Mouse (Mus musculus): ENCODE results near the gene Rnf41. TPM values are rescaled to one million over a fixed set of nuclear protein-coding genes. Genes with fewer than 3 reads are reported as not detected.

Gene Rnf41
- polyA plus RNA-seq, 1 experiment from 2014 or later: 40.8 TPM

DNA sequence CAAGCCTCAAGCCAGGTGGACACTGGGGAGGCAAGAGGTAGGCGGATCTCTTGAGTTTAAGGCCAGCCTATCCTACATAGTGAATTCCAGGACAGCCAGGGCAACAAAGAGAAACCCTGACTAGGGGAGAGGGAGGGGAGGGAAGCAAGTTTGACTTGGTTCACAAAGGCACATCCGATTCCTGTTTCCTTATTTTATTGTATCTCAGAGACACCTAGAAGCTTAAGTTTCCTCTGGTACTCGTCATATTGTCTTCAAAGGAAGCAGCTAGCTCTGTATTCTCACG is 954 bp upstream of the Rnf41 start:
- Histone ChIP-seq H3K4me1 (peaks cover 39% of the 10 kb centered on the region), H3K27me3 (no peaks in the 10 kb centered on the region), H3K27ac (peak overlapping the region; percentile 96), H3K36me3 (peaks cover 27% of the 10 kb centered on the region), H3K9ac (0 out of 2 replicates have a peak overlapping the region, but pooled peaks have one; percentile 10), H3K4me2 (peak overlapping the region; percentile 87), H3K4me3 (peak overlapping the region; percentile 94), H3K9me3 (no peaks in the 10 kb centered on the region)
- no peak for ATAC-seq (ENCODE audit: insufficient number of reproducible peaks, low FRiP score, low TSS enrichment, low read depth)
- WGBS: 23% methylated on average over 4 of the region's 4 CpGs

GRCm38 (mm10) chr10:128412055-128412381 is 561 bp downstream of the Rnf41 start:
- peak overlapping the region; percentile 96 for H3K27ac ChIP-seq
- H3K4me1 ChIP-seq: peaks cover 39% of the 10 kb centered on the region
- ATAC-seq (ENCODE audit: insufficient number of reproducible peaks, low FRiP score, low TSS enrichment, low read depth): no peak
- no peaks in the 10 kb centered on the region for H3K9me3 ChIP-seq
- peak overlapping the region; percentile 87 for H3K4me2 ChIP-seq
- WGBS: 0% methylated on average over 14 of the region's 14 CpGs
- peak overlapping the region; percentile 94 for H3K4me3 ChIP-seq
- no peaks in the 10 kb centered on the region for H3K27me3 ChIP-seq
- peaks cover 33% of the 10 kb centered on the region for H3K36me3 ChIP-seq
- H3K9ac ChIP-seq: peak overlapping the region; percentile 78

- peak overlapping the region; percentile 87 for H3K4me2 ChIP-seq
- H3K9me3 ChIP-seq: no peaks in the 10 kb centered on the region
- H3K4me3 ChIP-seq: peak overlapping the region; percentile 94
- no peak for ATAC-seq (ENCODE audit: insufficient number of reproducible peaks, low FRiP score, low TSS enrichment, low read depth)
- H3K27me3 ChIP-seq: no peaks in the 10 kb centered on the region
- peak overlapping the region; percentile 96 for H3K27ac ChIP-seq
- WGBS: 51% methylated on average over 1 of the region's 1 CpGs
- peak overlapping the region; percentile 78 for H3K9ac ChIP-seq
- H3K4me1 ChIP-seq: peaks cover 39% of the 10 kb centered on the region
- peaks cover 37% of the 10 kb centered on the region for H3K36me3 ChIP-seq
Observed at GRCm38 (mm10) chr10:128412558-128412957, 1.1 kb downstream of the Rnf41 start.

DNA sequence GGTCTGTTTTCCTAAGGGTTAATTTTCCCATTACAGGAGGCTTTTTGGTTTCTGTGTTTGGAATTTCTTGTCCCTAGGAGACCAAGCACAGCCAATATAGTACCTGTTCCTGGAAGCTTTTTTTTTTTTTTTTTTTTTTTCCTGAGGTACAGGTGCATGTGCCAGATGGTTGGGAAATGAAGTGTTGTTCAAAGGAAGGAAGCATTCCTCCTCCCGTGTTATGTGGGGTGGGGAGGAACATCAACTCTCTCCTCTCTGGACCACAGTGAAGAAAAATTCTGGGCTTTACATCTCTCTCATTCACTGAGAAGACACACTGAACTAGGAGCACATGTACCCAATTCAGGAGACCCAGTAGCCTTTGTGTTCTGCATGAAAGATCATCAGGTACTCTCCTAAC is 1.6 kb downstream of the Rnf41 start:
- no peak for ATAC-seq (ENCODE audit: insufficient number of reproducible peaks, low FRiP score, low TSS enrichment, low read depth)
- Histone ChIP-seq H3K4me1 (peaks cover 39% of the 10 kb centered on the region), H3K27ac (no peak overlapping the region), H3K36me3 (peaks cover 41% of the 10 kb centered on the region), H3K4me3 (peak overlapping the region; percentile 94), H3K9ac (no peak overlapping the region), H3K9me3 (no peaks in the 10 kb centered on the region), H3K27me3 (no peaks in the 10 kb centered on the region), H3K4me2 (peak overlapping the region; percentile 87; the same call in 1 of the 2 replicates)
- 30% methylated on average over 1 of the region's 1 CpGs for WGBS

DNA sequence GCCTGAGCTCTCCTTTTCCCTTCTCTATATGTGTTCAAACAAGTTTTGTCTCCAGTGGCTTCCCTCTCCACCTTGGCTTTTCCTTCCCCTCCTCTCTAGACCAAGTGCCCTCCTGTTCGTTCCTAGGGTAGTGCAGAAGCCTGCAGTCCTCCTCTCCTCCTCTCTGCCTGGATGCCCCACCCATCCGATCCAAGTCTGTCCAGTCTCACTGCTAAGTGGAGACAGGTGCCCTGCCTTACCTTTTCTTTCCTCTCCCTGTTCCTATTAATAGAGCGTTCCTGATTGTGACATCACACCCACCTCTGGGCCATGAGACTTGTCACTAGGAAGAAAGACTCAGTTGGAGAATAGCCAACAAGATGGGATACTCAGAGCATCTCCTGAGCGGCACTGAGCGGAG is 3.4 kb downstream of the Rnf41 start:
- H3K4me3 ChIP-seq: no peak overlapping the region

DNA sequence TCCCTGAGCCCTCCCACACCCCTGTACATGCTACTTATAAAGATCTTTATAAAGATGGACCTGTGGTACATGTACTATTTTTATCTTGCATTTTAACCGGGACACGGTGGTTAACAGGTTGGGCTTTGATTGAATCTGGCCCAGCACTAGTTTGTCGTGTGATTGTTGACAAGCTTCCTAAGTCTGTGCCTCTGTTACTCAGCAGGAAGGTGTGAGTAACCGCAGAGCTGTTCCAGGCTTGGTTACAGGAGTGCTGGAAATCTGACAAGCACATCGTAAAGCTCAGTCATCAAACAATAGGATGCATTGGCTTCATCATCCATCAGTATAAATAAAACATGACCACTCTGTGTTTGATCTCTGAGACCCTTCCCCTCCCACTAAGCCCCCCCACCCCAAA is 11.0 kb downstream of the Rnf41 start:
- WGBS: 64% methylated on average over 5 of the region's 5 CpGs
- H3K9ac ChIP-seq: no peak overlapping the region
- no peaks in the 10 kb centered on the region for H3K27me3 ChIP-seq
- peaks cover 79% of the 10 kb centered on the region for H3K36me3 ChIP-seq
- H3K4me1 ChIP-seq: no peaks in the 10 kb centered on the region
- H3K4me3 ChIP-seq: no peak overlapping the region
- H3K27ac ChIP-seq: no peak overlapping the region
- H3K4me2 ChIP-seq: no peak overlapping the region
- no peak for ATAC-seq (ENCODE audit: insufficient number of reproducible peaks, low FRiP score, low TSS enrichment, low read depth)
- no peaks in the 10 kb centered on the region for H3K9me3 ChIP-seq

More for the DNA sequence above, 3.4 kb downstream of the Rnf41 start:
- no peaks in the 10 kb centered on the region for H3K9me3 ChIP-seq
- WGBS: 83% methylated on average over 5 of the region's 5 CpGs
- no peak overlapping the region for H3K4me2 ChIP-seq
- peaks cover 57% of the 10 kb centered on the region for H3K36me3 ChIP-seq
- H3K9ac ChIP-seq: peak overlapping the region; percentile 20; the same call in 1 of the 2 replicates
- peaks cover 32% of the 10 kb centered on the region for H3K4me1 ChIP-seq
- no peak for ATAC-seq (ENCODE audit: insufficient number of reproducible peaks, low FRiP score, low TSS enrichment, low read depth)
- no peaks in the 10 kb centered on the region for H3K27me3 ChIP-seq
- no peak overlapping the region for H3K27ac ChIP-seq

DNA sequence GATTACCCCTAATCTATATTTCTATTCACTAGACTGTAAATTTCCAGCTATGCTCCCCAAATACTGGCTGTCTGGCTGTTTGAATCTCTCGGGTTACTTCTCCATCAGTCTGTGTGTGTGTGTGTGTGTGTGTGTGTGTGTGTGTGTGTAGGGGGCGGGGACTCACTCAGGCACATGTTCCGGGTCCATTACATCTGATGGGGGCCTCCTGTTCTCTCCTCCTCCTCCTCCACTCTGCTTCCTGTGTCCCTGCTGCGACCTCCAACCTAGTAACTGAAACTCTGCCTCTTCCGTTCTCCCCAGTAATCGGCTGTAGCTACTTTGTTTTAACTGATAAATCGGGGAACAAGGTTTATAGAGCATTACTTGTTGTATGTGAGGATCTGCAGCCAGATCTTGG is 13.1 kb downstream of the Rnf41 start:
- H3K4me2 ChIP-seq: no peak overlapping the region
- WGBS: 35% methylated on average over 7 of the region's 7 CpGs
- ATAC-seq (ENCODE audit: insufficient number of reproducible peaks, low FRiP score, low TSS enrichment, low read depth): no peak
- H3K4me1 ChIP-seq: no peaks in the 10 kb centered on the region
- H3K4me3 ChIP-seq: no peak overlapping the region
- no peak overlapping the region for H3K9ac ChIP-seq
- H3K27me3 ChIP-seq: no peaks in the 10 kb centered on the region
- H3K36me3 ChIP-seq: peaks cover 75% of the 10 kb centered on the region
- H3K27ac ChIP-seq: no peak overlapping the region
- H3K9me3 ChIP-seq: no peaks in the 10 kb centered on the region

DNA sequence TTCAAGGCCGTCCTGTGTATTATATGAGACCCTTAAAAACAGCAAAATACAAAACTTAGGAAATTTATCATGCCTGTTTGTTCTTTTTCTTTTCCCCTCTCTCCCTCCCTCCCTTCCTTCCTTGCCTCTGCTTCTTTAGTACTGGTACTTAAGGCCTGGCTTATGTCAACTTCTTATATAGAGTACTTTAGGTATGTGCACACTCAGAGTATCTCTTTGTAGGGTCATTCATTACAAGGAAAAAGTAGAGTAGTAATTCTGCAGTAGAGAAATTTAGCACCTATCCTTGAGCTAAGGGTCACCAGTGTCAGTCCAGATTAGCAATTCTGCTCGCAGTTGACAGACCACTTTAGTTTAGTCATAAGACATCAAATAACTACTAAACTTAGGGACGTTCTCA is 13.8 kb downstream of the Rnf41 start:
- H3K9me3 ChIP-seq: no peaks in the 10 kb centered on the region
- no peak overlapping the region for H3K27ac ChIP-seq
- no peak overlapping the region for H3K4me3 ChIP-seq
- ATAC-seq (ENCODE audit: insufficient number of reproducible peaks, low FRiP score, low TSS enrichment, low read depth): no peak
- 82% methylated on average over 3 of the region's 3 CpGs for WGBS
- H3K27me3 ChIP-seq: no peaks in the 10 kb centered on the region
- H3K4me2 ChIP-seq: no peak overlapping the region
- no peak overlapping the region for H3K9ac ChIP-seq
- peaks cover 75% of the 10 kb centered on the region for H3K36me3 ChIP-seq
- no peaks in the 10 kb centered on the region for H3K4me1 ChIP-seq

- 87% methylated on average over 5 of the region's 5 CpGs for WGBS
- H3K36me3 ChIP-seq: peaks cover 60% of the 10 kb centered on the region
- ATAC-seq (ENCODE audit: insufficient number of reproducible peaks, low FRiP score, low TSS enrichment, low read depth): no peak
Observed at GRCm38 (mm10) chr10:128429052-128429451, 17.6 kb downstream of the Rnf41 start.

DNA sequence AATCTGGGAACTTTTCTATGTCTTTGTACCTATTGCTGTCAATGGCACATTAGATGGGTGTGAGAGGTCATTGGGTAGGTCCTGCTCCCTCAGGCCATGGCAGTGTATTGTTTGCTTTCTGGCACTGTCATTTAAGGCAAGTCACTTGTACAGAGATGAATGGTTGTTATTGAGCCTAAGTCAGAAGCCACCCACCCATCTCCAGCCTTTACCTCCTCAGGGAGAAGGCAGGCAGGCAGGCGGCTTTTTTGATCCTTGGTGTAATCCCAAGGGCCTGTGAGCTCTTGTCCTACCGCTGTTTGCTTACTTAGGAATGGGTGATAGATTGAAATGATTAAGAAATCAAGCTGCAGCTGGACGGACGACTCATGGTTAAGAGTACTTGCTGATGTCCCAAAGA is 18.0 kb downstream of the Rnf41 start:
- H3K4me1 ChIP-seq: no peaks in the 10 kb centered on the region
- no peak overlapping the region for H3K27ac ChIP-seq
- ATAC-seq (ENCODE audit: insufficient number of reproducible peaks, low FRiP score, low TSS enrichment, low read depth): no peak
- no peaks in the 10 kb centered on the region for H3K27me3 ChIP-seq
- no peak overlapping the region for H3K4me2 ChIP-seq
- no peak overlapping the region for H3K4me3 ChIP-seq
- H3K36me3 ChIP-seq: peaks cover 61% of the 10 kb centered on the region
- no peak overlapping the region for H3K9ac ChIP-seq
- H3K9me3 ChIP-seq: no peaks in the 10 kb centered on the region
- WGBS: 78% methylated on average over 4 of the region's 4 CpGs

More at GRCm38 (mm10) chr10:128429052-128429451, 17.6 kb downstream of the Rnf41 start:
- Histone ChIP-seq H3K27me3 (no peaks in the 10 kb centered on the region), H3K4me1 (no peaks in the 10 kb centered on the region), H3K9ac (no peak overlapping the region), H3K4me2 (no peak overlapping the region), H3K27ac (no peak overlapping the region), H3K9me3 (no peaks in the 10 kb centered on the region), H3K4me3 (no peak overlapping the region)

- 92% methylated on average over 2 of the region's 2 CpGs for WGBS
- no peak overlapping the region for H3K4me2 ChIP-seq
- no peaks in the 10 kb centered on the region for H3K9me3 ChIP-seq
- no peaks in the 10 kb centered on the region for H3K27me3 ChIP-seq
- no peak overlapping the region for H3K9ac ChIP-seq
- no peak for ATAC-seq (ENCODE audit: insufficient number of reproducible peaks, low FRiP score, low TSS enrichment, low read depth)
- H3K4me3 ChIP-seq: no peak overlapping the region
- H3K27ac ChIP-seq: no peak overlapping the region
- peaks cover 78% of the 10 kb centered on the region for H3K36me3 ChIP-seq
- no peaks in the 10 kb centered on the region for H3K4me1 ChIP-seq
Observed at GRCm38 (mm10) chr10:128433417-128433816, 22.0 kb downstream of the Rnf41 start.

- Histone ChIP-seq H3K9me3 (no peaks in the 10 kb centered on the region), H3K36me3 (peaks cover 76% of the 10 kb centered on the region), H3K4me1 (no peaks in the 10 kb centered on the region), H3K27me3 (no peaks in the 10 kb centered on the region), H3K4me2 (no peak overlapping the region), H3K9ac (no peak overlapping the region), H3K27ac (no peak overlapping the region), H3K4me3 (no peak overlapping the region)
- ATAC-seq (ENCODE audit: insufficient number of reproducible peaks, low FRiP score, low TSS enrichment, low read depth): no peak
- 88% methylated on average over 10 of the region's 10 CpGs for WGBS
Observed at GRCm38 (mm10) chr10:128434681-128435080, 23.2 kb downstream of the Rnf41 start.

- H3K9ac ChIP-seq: no peak overlapping the region
- WGBS: 90% methylated on average over 17 of the region's 17 CpGs
- H3K4me1 ChIP-seq: no peaks in the 10 kb centered on the region
- no peak overlapping the region for H3K4me2 ChIP-seq
- H3K36me3 ChIP-seq: peaks cover 76% of the 10 kb centered on the region
- no peak overlapping the region for H3K4me3 ChIP-seq
- H3K27me3 ChIP-seq: no peaks in the 10 kb centered on the region
- no peaks in the 10 kb centered on the region for H3K9me3 ChIP-seq
- no peak for ATAC-seq (ENCODE audit: insufficient number of reproducible peaks, low FRiP score, low TSS enrichment, low read depth)
- H3K27ac ChIP-seq: no peak overlapping the region
Observed at GRCm38 (mm10) chr10:128435186-128435823, 23.8 kb downstream of the Rnf41 start.

All from limb, embryonic 15.5 days (tissue).